ENCODE assay signal across 18 mouse cellular contexts in genomic region chr7:37208305-37208704, GRCm38 (mm10).
"Had no signal": no experiment of that assay in that cellular context is flagged by ENCODE, and none has a peak within 500 bp of the region (broad histone marks: within the 10 kb centered on the region; RNA-seq: fewer than 3 reads in every experiment).

No protein-coding gene starts in this region.

- H3K4me1 ChIP-seq: megakaryocyte, embryonic 14.5 days; midbrain, embryonic 15.5 days had no signal

- H3K27ac ChIP-seq: lung, embryonic 15.5 days; macrophage; midbrain, embryonic 13.5 days; midbrain, embryonic 15.5 days; neural tube, embryonic 12.5 days had no signal

- H3K9ac ChIP-seq: liver, postnatal 0 days; lung, embryonic 15.5 days; midbrain, embryonic 13.5 days; midbrain, embryonic 15.5 days; neural tube, embryonic 12.5 days had no signal

- H3K36me3 ChIP-seq: lung, embryonic 15.5 days; midbrain, embryonic 13.5 days; midbrain, embryonic 15.5 days; neural tube, embryonic 12.5 days had no signal

- DNase-seq: liver, postnatal 0 days; lung, adult 2 months; lung, postnatal 14 days; lung, postnatal 36 days; right cerebral cortex, postnatal 14 days; right cerebral cortex, postnatal 4 days; spleen, adult 18-20 months; thymus, adult 18-20 months; thymus, postnatal 25 days; thymus, postnatal 4 days had no signal

- H3K4me2 ChIP-seq: lung, embryonic 15.5 days; midbrain, embryonic 11.5 days; midbrain, embryonic 13.5 days; midbrain, embryonic 15.5 days; neural tube, embryonic 12.5 days had no signal

- H3K4me3 ChIP-seq: lung, embryonic 15.5 days; megakaryocyte, embryonic 14.5 days; midbrain, embryonic 13.5 days; midbrain, embryonic 15.5 days; neural tube, embryonic 12.5 days had no signal

- ATAC-seq: liver, postnatal 0 days; lung, postnatal 0 days; midbrain, embryonic 13.5 days; midbrain, embryonic 15.5 days had no signal

- H3K9me3 ChIP-seq: lung, embryonic 15.5 days; midbrain, embryonic 13.5 days; midbrain, embryonic 15.5 days; neural tube, embryonic 12.5 days had no signal

- H3K27me3 ChIP-seq: lung, embryonic 15.5 days; megakaryocyte, embryonic 14.5 days; midbrain, embryonic 13.5 days; midbrain, embryonic 15.5 days; neural tube, embryonic 12.5 days had no signal
